Mouse (Mus musculus) E14TG2a.4 (cell line): ENCODE results near the gene Tmem238l.

Experiments
- CTCF ChIP-seq: conservative IDR thresholded peaks from 2 replicates; pipeline ENCODE4 v1.5.1; 2014; ENCODE audit warnings: low read length
- NANOG ChIP-seq: IDR thresholded peaks from 2 replicates; pipeline ENCODE4 v1.6.1; 2014; ENCODE audit warnings: borderline replicate concordance, low read length, mixed read lengths
- POU5F1 ChIP-seq: IDR thresholded peaks from 2 replicates; pipeline ENCODE4 v1.6.1; 2014; ENCODE audit warnings: low read length, borderline replicate concordance

- TF ChIP-seq CTCF (no peak), POU5F1 (no peak), NANOG (no peak)
Observed at GRCm38 (mm10) chr11:66934428-66935173, 21.8 kb upstream of the Tmem238l start.
